Mouse (Mus musculus) liver, postnatal 0 days (tissue): Measurements from ENCODE around the gene Tbxas1.

ENCODE experiments used
- CTCF ChIP-seq: sonication (generic); IDR thresholded peaks from 2 replicates; pipeline ENCODE4 v1.5.1; 2016; ENCODE audit warnings: antibody characterized with exemption, low read depth
- EP300 ChIP-seq: IDR thresholded peaks from 2 replicates; pipeline ENCODE4 v1.6.1; 2016; ENCODE audit warnings: antibody characterized with exemption, low read depth, mild to moderate bottlenecking

DNA sequence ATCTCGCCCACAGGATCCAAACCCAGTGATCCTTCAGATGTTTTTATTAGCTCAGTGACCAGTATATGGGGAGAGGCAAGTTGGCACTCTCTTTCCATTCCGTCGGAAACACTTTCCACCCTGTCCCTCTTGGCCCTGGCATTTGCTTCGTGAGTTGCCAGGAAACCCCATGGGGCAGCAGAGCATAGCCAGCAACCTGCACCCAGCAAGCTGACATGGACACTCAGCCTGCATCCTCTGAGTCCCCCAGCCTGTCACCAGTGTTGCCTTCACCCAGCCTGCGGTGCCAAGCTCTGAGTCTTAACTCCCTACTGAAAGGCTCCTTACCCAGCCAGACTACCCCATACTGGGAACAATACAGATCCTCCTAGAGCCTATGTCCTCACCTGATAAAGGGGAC lies 173.9 kb downstream of the Tbxas1 start:
- no peak for TF ChIP-seq EP300
- TF ChIP-seq CTCF, result no peak
